Mouse (Mus musculus) adrenal gland, postnatal 10 days (tissue): ENCODE data around the gene Ggt6. TPM values are rescaled to one million over a fixed set of nuclear protein-coding genes. Genes with fewer than 3 reads are reported as not detected.
A peak's percentile ranks its signal among the peaks of the same experiment; 100 is the strongest.
"Not testable (repeated sequence)": the region's sequence is repeated elsewhere in the genome, so short reads cannot be mapped to it uniquely, and the experiment has no call there.

Source experiments
- DNase-seq: peaks from one replicate; pipeline ENCODE4 v3.0.0; 2021; ENCODE audit warnings: mixed read lengths
- total RNA-seq, 2 experiments: library from RNA; stranded (reverse); gene quantifications; 2 replicates each; pipeline ENCODE4 v1.2.3; 2021

Ggt6 gene
- total RNA-seq, 2 experiments from 2014 or later, result 2.7 to 3.5 TPM

GRCm38 (mm10) chr11:72436756-72437650, 1.7 kb downstream of the Ggt6 start:
- DNase-seq, result peak; percentile 84

- no peak for DNase-seq
Observed at GRCm38 (mm10) chr11:72438411-72438810, 3.1 kb downstream of the Ggt6 start.

- not testable (repeated sequence) for DNase-seq
Observed at GRCm38 (mm10) chr11:72440597-72440964, 5.3 kb downstream of the Ggt6 start.

- peak; percentile 99 for DNase-seq
Observed at GRCm38 (mm10) chr11:72440965-72441664, 5.8 kb downstream of the Ggt6 start, which contains the start of gene Mybbp1a. TSS of gene Mybbp1a (plus strand) at chr11:72441355.

GRCm38 (mm10) chr11:72446311-72447105, 11.2 kb downstream of the Ggt6 start:
- DNase-seq, result peak; percentile 52

- DNase-seq, result no peak
Observed at GRCm38 (mm10) chr11:72447475-72447874, 12.1 kb downstream of the Ggt6 start.

- DNase-seq, result no peak
Observed at GRCm38 (mm10) chr11:72452140-72452665, 16.9 kb downstream of the Ggt6 start.

GRCm38 (mm10) chr11:72453105-72453953, 18.0 kb downstream of the Ggt6 start:
- no peak for DNase-seq

- peak; percentile 34 for DNase-seq
Observed at GRCm38 (mm10) chr11:72455694-72456093, 20.4 kb downstream of the Ggt6 start.

GRCm38 (mm10) chr11:72457995-72458496, 22.7 kb downstream of the Ggt6 start:
- peak; percentile 43 for DNase-seq

GRCm38 (mm10) chr11:72458502-72458901, 23.2 kb downstream of the Ggt6 start:
- no peak for DNase-seq

GRCm38 (mm10) chr11:72461500-72461981, 26.2 kb downstream of the Ggt6 start:
- no peak for DNase-seq

- DNase-seq, result no peak
Observed at GRCm38 (mm10) chr11:72464821-72465220, 29.5 kb downstream of the Ggt6 start.

GRCm38 (mm10) chr11:72465978-72466693, 30.8 kb downstream of the Ggt6 start:
- DNase-seq, result no peak

- no peak for DNase-seq
Observed at GRCm38 (mm10) chr11:72466694-72467507, 31.6 kb downstream of the Ggt6 start.

- DNase-seq, result no peak
Observed at GRCm38 (mm10) chr11:72468525-72468924, 33.2 kb downstream of the Ggt6 start.

- DNase-seq, result peak; percentile 77
Observed at GRCm38 (mm10) chr11:72469217-72469616, 33.9 kb downstream of the Ggt6 start.

- DNase-seq, result no peak
Observed at GRCm38 (mm10) chr11:72470004-72470403, 34.7 kb downstream of the Ggt6 start.

- DNase-seq, result no peak
Observed at GRCm38 (mm10) chr11:72471381-72471780, 36.1 kb downstream of the Ggt6 start.
